In genomic region chr2:37734979-37735806, GRCm38 (mm10) we compare ENCODE assay signal across 8 mouse cellular contexts. TPM values are rescaled to one million over a fixed set of nuclear protein-coding genes. Genes with fewer than 3 reads are reported as not detected.
DNase-seq lines count a peak whose midpoint lies in the region; ATAC-seq and TF ChIP-seq lines count a peak whose summit lies in the region.

No protein-coding gene starts in this region.

- H3K4me3 ChIP-seq in cortical plate, adult 2 months (ENCODE audit: insufficient read depth, low read length): no peak overlapping the region
- H3K4me3 ChIP-seq in hindbrain, embryonic 13.5 days: no peak overlapping the region

- H3K9ac ChIP-seq in hindbrain, embryonic 13.5 days: no peak overlapping the region

- H3K4me2 ChIP-seq in hindbrain, embryonic 13.5 days: peak overlapping the region; percentile 39

- H3K27me3 ChIP-seq in hindbrain, embryonic 13.5 days: no peaks in the 10 kb centered on the region
- H3K27me3 ChIP-seq in splenic B cell, adult 2 months (ENCODE audit: control insufficient read depth, insufficient read depth, low read length, poor library complexity, severe bottlenecking): no peaks in the 10 kb centered on the region

- H3K27ac ChIP-seq in cortical plate, adult 2 months (ENCODE audit: insufficient read depth, low read length): 0 out of 2 replicates have a peak overlapping the region, but pooled peaks have one; percentile 65
- H3K27ac ChIP-seq in hindbrain, embryonic 13.5 days: no peak overlapping the region

- peak; percentile 82; the same call in 1 of the 2 replicates for ATAC-seq in hindbrain, embryonic 13.5 days (ENCODE audit: low FRiP score)

- TF ChIP-seq CTCF in cortical plate, adult 2 months (IDR thresholded peaks at IDR 0.05; ENCODE audit: extremely low read depth, insufficient read depth, low read length): no peak

- H3K4me1 ChIP-seq in cortical plate, adult 2 months (ENCODE audit: control insufficient read depth, insufficient read depth, low read length): peaks cover 4% of the 10 kb centered on the region
- peaks cover 10% of the 10 kb centered on the region for H3K4me1 ChIP-seq in hindbrain, embryonic 13.5 days (replicated peaks)

- no peaks in the 10 kb centered on the region for H3K9me3 ChIP-seq in hindbrain, embryonic 13.5 days

- TF ChIP-seq POLR2A in cortical plate, adult 2 months (IDR thresholded peaks at IDR 0.05; ENCODE audit: extremely low read depth, insufficient read depth, low read length): no peak

- no peaks in the 10 kb centered on the region for H3K36me3 ChIP-seq in hindbrain, embryonic 13.5 days
- H3K36me3 ChIP-seq in splenic B cell, adult 2 months (ENCODE audit: control insufficient read depth, insufficient read depth, low read length, poor library complexity, severe bottlenecking): no peaks in the 10 kb centered on the region

- 15% methylated on average over 17 of the region's 17 CpGs for WGBS in hindbrain, embryonic 13.5 days

- peak; percentile 46 for DNase-seq in kidney, postnatal 10 days
- DNase-seq in kidney, adult 18-20 months: no peak
- peak; percentile 63 for DNase-seq in lung, postnatal 10 days
- DNase-seq in splenic B cell, adult 2 months (ENCODE audit: low read depth, low spot score): peak; percentile 36
- DNase-seq in cerebellum, adult 9-11 months: no peak
- DNase-seq in gastrocnemius, adult 18-20 months (ENCODE audit: low spot score): no peak

RNA-seq across cellular contexts. Expression of gene Strbp, which starts 31.5 kb away (rescaled TPM):
- 73.4 and 80.3 TPM in 2 replicates for polyA plus RNA-seq in cortical plate, adult 2 months (2012; rRNA removed)
- polyA plus RNA-seq in hindbrain, embryonic 13.5 days (2015; fragmentation: Nextera tagmentation; extraction: Ambion mirVana): 115 and 116 TPM in 2 replicates
- 10 to 100 TPM; 20.5 to 21.5 TPM for total RNA-seq in gastrocnemius, adult 18-20 months (2021)

RNA-seq across cellular contexts. Expression of gene Crb2, which starts 40.9 kb away (rescaled TPM):
- polyA plus RNA-seq in cortical plate, adult 2 months (2012; rRNA removed): 1.7 and 2.0 TPM in 2 replicates
- polyA plus RNA-seq in hindbrain, embryonic 13.5 days (2015; fragmentation: Nextera tagmentation; extraction: Ambion mirVana): 6.8 and 7.5 TPM in 2 replicates
- total RNA-seq in gastrocnemius, adult 18-20 months (2021): under 1 TPM in 1 of 2 experiments, not detected in 1; 0.05 TPM

Comparison
In these comparisons a context has a peak if more than half of its experiments do, and no peak if none do; other contexts are left out.
1. DNase-seq: peak in kidney, postnatal 10 days (single experiment), lung, postnatal 10 days (single experiment) and splenic B cell, adult 2 months (single experiment); none in kidney, adult 18-20 months (single experiment), cerebellum, adult 9-11 months (single experiment) and gastrocnemius, adult 18-20 months (single experiment).